Mouse (Mus musculus) spleen, postnatal 4 days (tissue): ENCODE results near the gene Tecr.

Experiments
- DNase-seq, 2 experiments: peaks; one replicate each; pipeline ENCODE4 v3.0.0; 2022; ENCODE audit warnings: low spot score in 2 of 2

The Tecr gene

GRCm38 (mm10) chr8:83607661-83608397 lies at the start of gene Tecr, which contains the start of gene Dnajb1:
TSS of gene Tecr (minus strand) at chr8:83607971.
TSS of gene Dnajb1 (plus strand) at chr8:83608193.
- DNase-seq = peak; percentile 100

GRCm38 (mm10) chr8:83656484-83657246 lies 48.9 kb upstream of the Tecr start:
- no peak for DNase-seq

GRCm38 (mm10) chr8:83656043-83656442 lies 48.3 kb upstream of the Tecr start:
- no peak for DNase-seq

GRCm38 (mm10) chr8:83654725-83655124 lies 47.0 kb upstream of the Tecr start:
- peak in 1 of 2 experiments; percentile 56 for DNase-seq

- peak in 1 of 2 experiments; percentile 67 for DNase-seq
Observed at GRCm38 (mm10) chr8:83653662-83654017, 45.9 kb upstream of the Tecr start.

GRCm38 (mm10) chr8:83652744-83653661 lies 45.2 kb upstream of the Tecr start:
- peak in 1 of 2 experiments; percentile 68 for DNase-seq

- peak; percentile 95 to 97 for DNase-seq
Observed at GRCm38 (mm10) chr8:83652030-83652743, 44.4 kb upstream of the Tecr start, which contains the start of gene Gipc1. TSS of gene Gipc1 (plus strand) at chr8:83652677.

GRCm38 (mm10) chr8:83649699-83650098 lies 41.9 kb upstream of the Tecr start:
- no peak for DNase-seq

- DNase-seq = no peak
Observed at GRCm38 (mm10) chr8:83648031-83648430, 40.3 kb upstream of the Tecr start.

- DNase-seq = no peak
Observed at GRCm38 (mm10) chr8:83647511-83647910, 39.7 kb upstream of the Tecr start.

GRCm38 (mm10) chr8:83639649-83640048 lies 31.9 kb upstream of the Tecr start:
- no peak for DNase-seq

GRCm38 (mm10) chr8:83638856-83639255 lies 31.1 kb upstream of the Tecr start:
- DNase-seq = no peak

GRCm38 (mm10) chr8:83632083-83632707 lies 24.4 kb upstream of the Tecr start:
- no peak for DNase-seq

- DNase-seq = no peak
Observed at GRCm38 (mm10) chr8:83625676-83626299, 18.0 kb upstream of the Tecr start.

GRCm38 (mm10) chr8:83624739-83625138 lies 17.0 kb upstream of the Tecr start:
- DNase-seq = no peak

- no peak for DNase-seq
Observed at GRCm38 (mm10) chr8:83623549-83623948, 15.8 kb upstream of the Tecr start.

- DNase-seq = peak; percentile 93 to 97
Observed at GRCm38 (mm10) chr8:83622389-83622989, 14.7 kb upstream of the Tecr start.

GRCm38 (mm10) chr8:83621691-83622388 lies 14.1 kb upstream of the Tecr start:
- no peak for DNase-seq
